Mouse (Mus musculus): Measurements from ENCODE around the gene Capn10.

DNA sequence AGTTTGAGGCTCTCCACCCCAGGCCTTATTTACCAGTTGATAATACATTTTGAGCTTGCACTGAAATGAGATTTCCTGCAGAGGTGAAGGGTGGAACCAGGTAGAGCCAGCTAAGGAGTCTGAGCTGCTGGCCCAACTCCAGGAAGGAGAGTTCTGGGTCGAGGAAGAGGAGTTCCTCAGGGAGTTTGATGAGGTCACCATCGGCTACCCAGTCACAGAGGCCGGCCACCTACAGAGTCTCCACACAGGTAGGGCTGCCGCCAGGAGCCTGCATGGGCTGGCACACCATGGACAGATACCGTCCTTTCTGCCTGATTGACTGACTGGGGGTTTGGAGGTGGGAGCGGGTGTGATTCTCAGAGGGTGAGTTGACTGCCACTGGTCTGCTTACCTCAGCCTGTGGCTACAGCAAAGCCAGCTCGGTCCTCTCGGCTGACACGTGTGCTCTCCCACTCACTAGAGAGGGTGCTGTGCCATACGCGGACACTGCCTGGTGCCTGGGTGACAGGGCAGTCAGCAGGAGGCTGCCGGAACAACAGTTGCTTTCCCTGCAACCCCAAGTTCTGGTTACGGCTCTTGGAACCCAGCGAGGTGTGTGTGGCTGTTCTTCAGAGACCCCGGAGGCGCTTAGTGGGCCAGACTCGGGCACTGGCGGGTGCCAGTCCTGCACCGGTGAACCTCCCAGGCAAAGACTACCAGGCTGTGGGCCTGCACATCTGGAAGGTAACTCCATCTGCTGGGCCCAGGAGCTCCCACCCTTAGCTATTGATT, 9.2 kb downstream of the Capn10 start:
- TF ChIP-seq POLR2A (IDR thresholded peaks at IDR 0.05; ENCODE audit: borderline replicate concordance, control insufficient read depth, low read depth, low read length) (no peak), CTCF (IDR thresholded peaks at IDR 0.05; ENCODE audit: control insufficient read depth, insufficient read depth, low read length) (no peak)

Measured in bone marrow, adult 2 months (tissue).